Mouse (Mus musculus): ENCODE data around the gene Lcp1. TPM values are rescaled to one million over a fixed set of nuclear protein-coding genes. Genes with fewer than 3 reads are reported as not detected.
A peak's percentile ranks its signal among the peaks of the same experiment; 100 is the strongest.
"Not testable (repeated sequence)": the region's sequence is repeated elsewhere in the genome, so short reads cannot be mapped to it uniquely, and the experiment has no call there.

Lcp1 gene
- polyA plus RNA-seq (2021) = 0.40 TPM

GRCm38 (mm10) chr14:75130501-75131318, at the start of gene Lcp1, which contains the start of gene Lrrc63:
Gene Lcp1 (plus strand): TSS chr14:75131101.
Gene Lrrc63 (minus strand): TSS chr14:75130881.
- peaks cover 52% of the 10 kb centered on the region for H3K27me3 ChIP-seq
- peak; percentile 54 for ATAC-seq
- CTCF ChIA-PET = no interaction called here
- DNase-seq (ENCODE audit: low read depth, low spot score) = no peak
- in situ Hi-C loops (cut with MboI; ENCODE audit: low pct_unique_long_range_greater_than_20kb) = no loop called here
- no peak for TF ChIP-seq CTCF (IDR thresholded peaks at IDR 0.05)
- POLR2A ChIA-PET = no interaction called here

DNA sequence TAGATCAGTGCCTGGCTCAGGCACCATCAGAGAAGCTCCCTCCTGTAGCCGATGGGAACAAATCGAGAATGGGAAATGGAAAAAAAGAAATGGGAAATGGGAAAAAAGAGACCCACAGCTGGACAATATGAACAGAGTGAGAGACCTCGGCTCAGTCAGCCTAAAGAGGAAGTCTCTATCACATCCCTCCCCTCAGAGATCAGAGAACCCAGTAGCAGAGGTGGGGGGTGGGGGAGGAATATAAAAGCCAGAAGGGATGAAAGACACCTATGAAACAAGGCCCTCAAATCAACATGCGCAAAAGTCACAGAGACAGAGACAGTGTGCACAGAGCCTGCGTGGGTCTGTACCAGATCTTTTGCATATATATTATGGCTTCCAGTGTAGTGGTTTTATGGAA, 27.9 kb upstream of the Lcp1 start:
- no peak for ATAC-seq
- H3K27me3 ChIP-seq = peaks cover 16% of the 10 kb centered on the region
- in situ Hi-C loops (cut with MboI; ENCODE audit: low pct_unique_long_range_greater_than_20kb) = no loop called here
- CTCF ChIA-PET = no interaction called here
- no peak for DNase-seq (ENCODE audit: low read depth, low spot score)
- TF ChIP-seq CTCF (IDR thresholded peaks at IDR 0.05) = no peak
- POLR2A ChIA-PET = no interaction called here

GRCm38 (mm10) chr14:75121658-75122057, 9.2 kb upstream of the Lcp1 start:
- ChIA-PET POLR2A (no interaction called here), CTCF (no interaction called here)
- DNase-seq (ENCODE audit: low read depth, low spot score) (no peak), ATAC-seq (no peak)
- in situ Hi-C loops (cut with MboI; ENCODE audit: low pct_unique_long_range_greater_than_20kb) = no loop called here
- TF ChIP-seq CTCF (IDR thresholded peaks at IDR 0.05) = no peak
- peaks cover 24% of the 10 kb centered on the region for H3K27me3 ChIP-seq

DNA sequence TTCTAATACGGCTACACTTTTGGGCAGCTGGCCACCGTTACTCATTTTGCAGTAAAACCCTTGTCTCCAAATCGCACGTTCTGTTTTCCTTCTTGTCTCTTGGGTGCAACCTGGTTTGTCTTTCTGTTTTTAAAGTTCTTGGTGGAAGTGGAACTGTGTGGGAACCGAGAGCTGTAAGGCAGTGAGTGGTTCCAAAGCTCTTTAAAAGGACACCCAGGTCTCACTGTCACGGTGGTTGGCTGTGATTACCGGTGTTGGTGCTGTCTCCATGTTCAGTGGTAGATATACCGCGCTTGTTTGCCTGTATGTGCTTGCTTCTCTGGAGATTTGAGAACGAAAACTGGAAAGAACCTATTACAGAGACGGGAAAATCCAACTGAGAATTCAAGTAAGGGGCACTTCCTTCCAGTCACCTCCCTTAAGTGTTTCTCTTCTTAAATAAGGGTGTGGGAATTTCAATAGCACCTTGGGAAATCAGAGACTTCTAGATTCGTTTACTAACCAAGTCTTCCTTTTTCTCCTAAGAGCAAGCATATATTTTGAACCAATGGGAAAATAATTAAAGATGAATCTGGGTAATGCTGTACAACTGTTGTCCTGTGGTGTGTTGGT, 529 bp downstream of the Lcp1 start:
- CTCF ChIA-PET = no interaction called here
- ATAC-seq = no peak
- peaks cover 55% of the 10 kb centered on the region for H3K27me3 ChIP-seq
- TF ChIP-seq CTCF (IDR thresholded peaks at IDR 0.05) = no peak
- POLR2A ChIA-PET = no interaction called here
- in situ Hi-C loops (cut with MboI; ENCODE audit: low pct_unique_long_range_greater_than_20kb) = no loop called here
- DNase-seq (ENCODE audit: low read depth, low spot score) = no peak

DNA sequence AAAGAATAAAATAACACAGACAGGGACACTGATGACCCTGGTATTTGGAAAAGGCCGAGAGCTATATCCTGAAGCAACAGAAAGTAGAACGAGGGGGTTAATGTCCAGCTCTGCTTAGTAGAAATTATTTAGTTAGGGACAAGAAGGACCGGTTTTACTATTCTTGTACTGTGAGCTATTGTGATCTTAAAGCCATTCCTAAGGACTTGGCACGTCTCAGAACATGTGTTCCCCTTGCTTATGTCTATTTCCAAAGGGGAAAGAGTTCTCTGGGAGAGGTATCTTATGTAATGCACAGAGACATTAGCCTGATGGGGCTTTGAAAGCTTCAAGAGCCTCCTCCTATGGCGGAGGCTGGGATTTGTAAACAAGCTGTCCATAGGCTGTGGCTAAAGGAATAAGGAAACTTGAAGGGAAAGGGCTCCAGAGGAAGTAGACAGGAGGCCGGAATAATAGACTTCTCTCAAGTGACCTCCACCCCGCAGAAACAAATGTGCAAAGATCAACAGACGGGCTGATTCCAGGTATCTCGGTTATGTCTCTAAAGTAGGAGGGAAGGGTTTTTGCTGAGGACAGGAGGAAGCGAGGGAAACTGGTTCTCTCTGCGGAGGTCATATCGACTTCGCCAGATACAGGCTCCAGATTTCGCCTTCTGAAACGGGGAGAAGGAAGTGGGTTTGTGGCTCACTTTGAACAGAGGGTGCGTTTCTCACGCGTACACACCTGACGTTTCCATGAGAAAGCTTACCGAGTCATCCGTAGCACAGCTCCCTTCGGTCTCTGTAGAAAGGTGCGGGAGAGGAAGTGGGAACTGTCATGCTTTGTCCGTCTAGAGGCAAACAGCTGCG, 5.4 kb downstream of the Lcp1 start:
- ChIA-PET POLR2A (no interaction called here), CTCF (no interaction called here)
- peaks cover 60% of the 10 kb centered on the region for H3K27me3 ChIP-seq
- in situ Hi-C loops (cut with MboI; ENCODE audit: low pct_unique_long_range_greater_than_20kb) = no loop called here
- no peak for ATAC-seq
- TF ChIP-seq CTCF (IDR thresholded peaks at IDR 0.05) = no peak
- no peak for DNase-seq (ENCODE audit: low read depth, low spot score)

DNA sequence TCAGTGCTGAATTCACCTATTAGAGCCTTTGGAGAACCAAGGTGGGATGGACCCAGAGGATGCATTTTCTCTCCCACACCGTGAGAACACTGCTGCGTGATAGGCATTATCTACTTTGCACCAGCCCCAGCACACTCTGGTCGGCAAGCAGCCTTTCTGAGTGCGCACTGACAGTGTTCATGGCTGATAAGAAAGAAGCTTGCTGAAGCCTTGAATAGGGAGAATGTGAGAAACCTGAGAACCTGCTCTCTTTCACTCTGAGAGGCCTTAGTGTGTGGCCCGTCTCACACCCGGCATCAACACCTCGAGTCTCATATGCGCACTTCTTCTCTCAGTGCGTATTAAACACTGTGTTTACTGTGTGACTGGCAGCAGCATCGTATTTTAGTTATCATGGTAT, 7.6 kb downstream of the Lcp1 start:
- in situ Hi-C loops (cut with MboI; ENCODE audit: low pct_unique_long_range_greater_than_20kb) = no loop called here
- peaks cover 60% of the 10 kb centered on the region for H3K27me3 ChIP-seq
- no peak for TF ChIP-seq CTCF (IDR thresholded peaks at IDR 0.05)
- ATAC-seq (no peak), DNase-seq (ENCODE audit: low read depth, low spot score) (no peak)
- ChIA-PET POLR2A (no interaction called here), CTCF (no interaction called here)

- DNase-seq (ENCODE audit: low read depth, low spot score) (no peak), ATAC-seq (no peak)
- POLR2A ChIA-PET = interaction anchor here (0.6 kb wide), 1 partner anchor 711 kb away, joined by 4 read pairs; no protein-coding TSS in a partner anchor
- CTCF ChIA-PET = no interaction called here
- in situ Hi-C loops (cut with MboI; ENCODE audit: low pct_unique_long_range_greater_than_20kb) = no loop called here
- peaks cover 60% of the 10 kb centered on the region for H3K27me3 ChIP-seq
- TF ChIP-seq CTCF (IDR thresholded peaks at IDR 0.05) = no peak
Measured at GRCm38 (mm10) chr14:75139225-75139624, 8.3 kb downstream of the Lcp1 start.

GRCm38 (mm10) chr14:75147706-75148105, 16.8 kb downstream of the Lcp1 start:
- ATAC-seq; CTCF ChIA-PET; in situ Hi-C loops (cut with MboI; ENCODE audit: low pct_unique_long_range_greater_than_20kb); POLR2A ChIA-PET; DNase-seq (ENCODE audit: low read depth, low spot score): not testable (repeated sequence)
- peaks cover 55% of the 10 kb centered on the region for H3K27me3 ChIP-seq

GRCm38 (mm10) chr14:75148229-75148628, 17.3 kb downstream of the Lcp1 start:
- TF ChIP-seq CTCF (IDR thresholded peaks at IDR 0.05) = no peak
- ChIA-PET POLR2A (no interaction called here), CTCF (no interaction called here)
- in situ Hi-C loops (cut with MboI; ENCODE audit: low pct_unique_long_range_greater_than_20kb) = no loop called here
- peaks cover 50% of the 10 kb centered on the region for H3K27me3 ChIP-seq
- ATAC-seq (no peak), DNase-seq (ENCODE audit: low read depth, low spot score) (no peak)

- no peak for TF ChIP-seq CTCF (IDR thresholded peaks at IDR 0.05)
- H3K27me3 ChIP-seq = peaks cover 25% of the 10 kb centered on the region
- POLR2A ChIA-PET = no interaction called here
- in situ Hi-C loops (cut with MboI; ENCODE audit: low pct_unique_long_range_greater_than_20kb) = no loop called here
- ATAC-seq (no peak), DNase-seq (ENCODE audit: low read depth, low spot score) (no peak)
- CTCF ChIA-PET = interaction anchor here (1.8 kb wide), 1 partner anchor 11 kb away, joined by 4 read pairs; no protein-coding TSS in a partner anchor
Measured at GRCm38 (mm10) chr14:75150653-75151052, 19.8 kb downstream of the Lcp1 start.

DNA sequence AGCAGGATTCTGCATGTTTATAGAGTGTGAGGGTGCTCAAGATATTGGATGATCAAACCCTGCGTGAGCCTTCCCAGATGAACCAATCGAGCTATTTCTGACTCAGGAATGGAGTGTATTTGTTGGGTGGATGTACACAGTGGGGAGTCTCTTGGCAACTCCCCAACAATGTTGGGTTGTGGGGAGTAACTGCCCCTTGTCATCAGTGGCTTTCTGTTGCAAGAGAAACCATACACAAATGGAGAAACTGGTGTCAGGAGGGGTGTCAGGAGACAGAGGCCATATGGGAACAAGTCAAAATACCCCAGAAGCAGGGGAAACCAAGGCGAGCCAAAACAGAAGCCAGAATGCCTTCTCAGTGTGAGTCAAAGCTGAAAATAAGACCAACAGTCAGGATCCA, 20.2 kb downstream of the Lcp1 start:
- no peak for TF ChIP-seq CTCF (IDR thresholded peaks at IDR 0.05)
- H3K27me3 ChIP-seq = peaks cover 20% of the 10 kb centered on the region
- CTCF ChIA-PET = no interaction called here
- POLR2A ChIA-PET = no interaction called here
- in situ Hi-C loops (cut with MboI; ENCODE audit: low pct_unique_long_range_greater_than_20kb) = no loop called here
- ATAC-seq (no peak), DNase-seq (ENCODE audit: low read depth, low spot score) (no peak)

All from Patski (cell line).